Mouse (Mus musculus): ENCODE results near the gene Tmem59l.
A peak's percentile ranks its signal among the peaks of the same experiment; 100 is the strongest.
"Not testable (repeated sequence)": the region's sequence is repeated elsewhere in the genome, so short reads cannot be mapped to it uniquely, and the experiment has no call there.

Gene Tmem59l

DNA sequence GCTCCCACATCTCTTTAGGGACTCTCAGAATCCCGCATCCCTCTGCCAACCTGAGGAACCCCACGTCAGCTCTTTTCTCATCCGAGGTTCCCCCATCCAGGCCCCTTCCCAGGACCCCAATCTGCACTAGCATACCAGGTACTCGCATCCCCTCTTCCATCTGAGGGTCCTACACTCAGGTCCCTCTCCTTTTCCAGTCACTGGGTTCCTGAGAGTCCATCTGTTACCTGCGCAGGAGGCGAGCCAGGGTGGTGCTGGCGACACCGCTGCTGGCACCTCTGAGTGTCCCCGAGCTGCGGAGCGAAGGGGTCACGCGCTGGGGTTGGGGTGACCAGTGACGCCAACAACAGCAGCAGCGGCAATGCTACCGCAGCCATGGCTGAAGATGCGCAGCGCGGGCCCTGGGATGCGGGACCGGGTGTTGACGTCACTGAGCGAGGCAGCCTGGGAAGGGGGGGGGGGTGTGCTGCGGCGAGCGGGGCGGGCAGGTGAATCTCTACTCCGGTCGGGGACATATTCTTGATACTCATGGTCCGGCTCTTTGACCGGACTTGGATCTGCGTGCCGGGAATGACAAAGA, at the start of gene Tmem59l:
Gene Tmem59l (minus strand): TSS at position 418 of the 580 bp plus-strand sequence.
- DNase-seq: no peak

DNA sequence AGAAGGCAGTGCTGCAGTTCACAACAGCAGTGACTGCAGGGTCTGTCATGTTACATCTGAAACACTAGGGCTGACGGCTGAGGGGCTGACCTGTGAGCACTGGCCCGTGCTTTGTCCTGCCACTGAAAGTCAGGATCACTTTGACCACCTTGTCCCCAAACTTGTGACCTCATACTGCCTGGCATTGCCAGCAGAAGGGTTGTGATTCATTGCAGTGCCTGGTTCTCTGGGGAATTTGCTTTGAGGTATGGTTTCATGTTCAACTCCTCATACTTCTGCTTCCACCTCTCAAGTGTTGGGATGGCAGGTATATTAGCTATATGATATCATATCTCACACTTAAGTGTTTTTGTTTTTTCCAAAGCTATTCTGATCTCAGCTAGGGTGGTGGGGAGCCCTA, 48.5 kb upstream of the Tmem59l start:
- no peak for DNase-seq

DNA sequence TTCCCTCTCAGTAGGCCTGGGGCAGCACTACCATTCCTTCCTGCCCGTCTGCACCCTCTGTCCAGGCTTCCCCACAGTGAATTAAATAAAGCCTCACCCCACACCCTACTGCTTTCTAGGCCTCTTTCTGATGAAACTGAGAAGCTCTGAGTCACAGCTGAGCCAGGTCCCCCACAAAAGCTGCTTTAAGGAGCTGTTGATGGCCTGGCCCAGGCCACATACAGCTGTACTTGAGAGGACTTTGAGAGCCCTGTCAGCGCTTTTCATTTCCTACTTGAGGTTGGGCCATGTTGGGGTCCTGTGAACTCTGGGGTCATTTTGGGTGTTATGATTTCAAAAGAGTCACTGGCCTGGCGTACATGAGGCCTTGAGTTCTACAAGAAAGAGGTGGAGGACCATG, 48.1 kb upstream of the Tmem59l start:
- DNase-seq: no peak

DNA sequence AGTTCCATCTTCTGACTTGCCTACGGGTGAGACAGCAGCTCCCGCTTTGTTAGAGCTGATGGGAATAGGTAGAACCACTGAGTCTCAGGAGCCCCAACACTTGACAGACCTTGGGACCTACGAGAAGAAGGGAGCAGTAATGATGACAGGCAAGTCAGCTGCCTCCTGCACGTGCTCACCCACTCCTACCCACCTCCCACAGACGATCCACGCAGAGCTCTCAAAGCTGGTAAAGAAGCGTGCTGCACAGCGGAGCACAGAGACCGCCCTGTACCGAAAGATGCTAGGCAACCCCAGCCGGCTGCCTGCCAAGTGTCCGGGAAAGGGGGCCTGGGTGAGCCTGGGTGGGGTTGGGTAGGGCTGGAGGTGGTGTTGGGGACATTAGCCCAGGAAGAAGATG, 47.1 kb upstream of the Tmem59l start:
- DNase-seq: no peak

DNA sequence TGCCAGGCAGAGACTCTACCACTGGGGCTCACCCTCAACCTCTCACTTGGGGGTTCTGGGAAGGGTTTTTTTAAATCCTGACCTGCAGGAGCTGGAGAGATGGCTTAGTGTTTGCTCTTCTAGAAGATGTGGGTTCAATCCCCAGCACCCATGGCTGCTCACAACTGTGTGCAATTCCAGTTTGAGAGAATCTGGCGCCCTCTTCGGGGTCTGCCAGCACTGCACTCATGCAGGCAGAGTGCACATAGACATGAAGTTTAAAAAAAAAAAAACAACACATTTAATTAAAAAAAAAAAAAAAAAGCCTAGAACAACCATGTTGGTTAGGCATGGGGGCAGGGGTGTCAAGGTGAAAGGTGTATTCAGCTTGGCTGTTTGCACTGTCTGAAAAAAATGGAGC, 43.2 kb upstream of the Tmem59l start:
- DNase-seq: no peak

DNA sequence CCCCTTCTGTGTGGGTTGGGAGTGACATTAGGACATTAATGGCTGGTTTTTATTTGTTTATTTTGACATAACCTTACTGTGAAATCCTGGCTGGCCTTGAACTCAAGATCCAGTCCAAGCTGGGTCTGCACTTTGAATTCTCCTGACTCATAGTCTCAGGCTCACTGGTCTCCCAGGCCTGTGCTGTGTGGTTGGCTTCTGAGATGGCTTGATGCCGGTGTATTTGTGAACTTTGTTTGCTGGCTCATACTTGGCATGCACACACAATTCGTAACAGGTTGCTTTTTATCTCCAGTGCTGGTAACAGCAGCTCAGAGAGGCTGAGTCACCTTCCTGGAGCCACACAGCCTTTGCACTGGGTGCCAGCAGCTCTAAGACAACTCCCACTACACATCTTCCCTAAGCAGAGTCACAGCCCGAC, 42.6 kb upstream of the Tmem59l start:
- no peak for DNase-seq

DNA sequence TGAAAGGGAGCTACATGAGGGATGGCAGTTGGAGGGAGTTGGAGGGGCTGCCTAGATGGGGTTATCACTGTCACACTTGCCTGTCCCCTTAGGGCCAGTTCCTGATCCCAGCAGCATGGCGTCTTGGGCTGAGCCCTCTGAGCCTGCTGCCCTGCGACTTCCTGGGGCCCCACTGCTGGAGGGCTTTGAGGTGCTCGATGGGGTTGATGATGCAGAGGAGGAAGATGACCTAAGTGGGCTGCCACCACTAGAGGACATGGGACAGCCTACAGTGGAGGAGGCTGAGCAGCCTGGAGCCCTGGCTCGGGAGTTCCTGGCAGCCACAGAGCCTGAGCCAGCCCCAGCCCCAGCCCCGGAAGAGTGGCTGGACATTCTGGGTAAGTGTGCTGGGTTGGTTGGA, 42.1 kb upstream of the Tmem59l start:
- DNase-seq: no peak

DNA sequence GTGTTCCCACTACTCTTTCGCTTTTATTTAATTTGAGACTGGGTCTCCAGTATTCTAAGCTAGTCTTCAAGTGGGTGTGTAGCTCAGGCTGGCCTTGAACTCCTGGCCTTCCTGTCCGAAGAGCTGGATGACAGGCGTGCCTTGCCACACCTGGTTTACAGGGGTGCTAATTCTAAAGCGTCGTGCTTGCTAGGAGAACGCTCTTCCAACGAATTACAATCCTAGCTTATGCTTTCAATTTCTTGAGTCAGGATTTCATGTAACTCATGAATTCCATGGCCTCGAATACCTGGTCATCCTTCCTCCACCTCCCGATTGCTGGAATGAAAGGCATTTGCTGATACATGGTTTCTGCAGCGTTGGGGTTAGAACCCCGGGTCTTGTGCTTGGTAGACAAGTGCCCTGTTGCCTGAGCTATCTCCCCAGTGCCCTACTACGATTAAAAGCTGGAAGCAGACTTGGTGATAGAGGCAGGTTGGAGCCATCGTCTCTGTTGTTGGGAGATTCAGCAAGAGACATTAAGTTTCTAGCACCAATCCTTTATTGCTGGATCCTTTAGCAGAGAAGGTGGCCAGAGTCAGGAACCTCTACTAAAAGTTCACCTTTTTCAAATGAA, 41.1 kb upstream of the Tmem59l start:
- DNase-seq: no peak

DNA sequence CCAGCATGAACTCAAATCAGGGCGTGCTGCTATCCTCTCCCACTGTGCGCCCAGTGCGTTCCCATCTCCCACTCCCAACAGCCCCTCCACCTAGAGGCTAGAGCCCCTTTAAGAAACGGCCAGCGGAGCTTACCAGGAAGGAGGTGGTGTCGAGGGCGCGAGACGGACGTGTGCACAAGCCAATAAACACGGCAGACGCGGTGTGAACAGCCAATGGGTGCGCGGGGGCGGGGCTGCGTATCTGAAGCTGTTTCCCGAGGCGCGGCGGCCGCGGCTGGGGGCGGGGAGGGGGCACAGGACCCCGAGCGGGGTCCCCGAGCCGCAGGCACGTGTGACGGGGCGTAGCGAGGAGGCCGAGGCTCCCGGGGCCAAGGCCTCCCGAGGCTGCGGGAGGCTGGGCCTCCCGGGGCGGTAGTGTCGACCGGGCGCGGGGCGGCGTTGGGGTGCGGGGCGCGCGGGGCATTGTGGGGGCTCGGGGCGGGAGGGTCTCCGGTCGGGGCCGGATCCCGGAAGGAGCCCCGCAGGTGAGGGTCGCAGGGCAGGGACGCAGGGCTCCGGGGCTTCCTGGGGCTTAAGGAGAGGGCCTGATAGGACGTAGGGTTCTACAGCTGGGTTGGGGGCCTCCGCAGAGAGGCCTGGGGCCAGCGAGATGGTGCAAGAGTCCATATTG, 40.5 kb upstream of the Tmem59l start, which contains the start of the genes Fkbp8 and Kxd1:
Gene Fkbp8 (plus strand): TSS at position 213 of the 670 bp plus-strand sequence.
Gene Kxd1 (minus strand): TSS at position 445 of the 670 bp plus-strand sequence.
- DNase-seq: peak; percentile 97 to 99

DNA sequence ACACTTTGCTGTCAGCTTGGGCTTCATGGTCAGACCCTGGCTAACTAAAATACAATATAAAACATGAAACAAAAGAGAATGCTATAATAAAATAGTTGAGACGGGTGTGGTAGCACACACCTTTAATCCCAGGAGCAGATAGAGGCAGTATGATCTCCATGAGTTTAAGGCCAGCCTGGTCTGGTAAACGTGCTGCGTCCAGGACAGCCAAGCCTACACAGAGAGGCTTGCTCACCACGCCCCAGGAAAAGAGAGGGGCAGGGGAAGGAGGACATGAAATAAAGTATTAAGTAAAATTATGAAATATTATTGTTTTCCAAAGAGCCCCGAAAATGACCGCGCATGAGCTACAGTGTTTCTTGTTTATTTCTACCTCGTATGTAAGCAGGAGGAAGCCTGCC, 40.0 kb upstream of the Tmem59l start:
- DNase-seq: no peak

DNA sequence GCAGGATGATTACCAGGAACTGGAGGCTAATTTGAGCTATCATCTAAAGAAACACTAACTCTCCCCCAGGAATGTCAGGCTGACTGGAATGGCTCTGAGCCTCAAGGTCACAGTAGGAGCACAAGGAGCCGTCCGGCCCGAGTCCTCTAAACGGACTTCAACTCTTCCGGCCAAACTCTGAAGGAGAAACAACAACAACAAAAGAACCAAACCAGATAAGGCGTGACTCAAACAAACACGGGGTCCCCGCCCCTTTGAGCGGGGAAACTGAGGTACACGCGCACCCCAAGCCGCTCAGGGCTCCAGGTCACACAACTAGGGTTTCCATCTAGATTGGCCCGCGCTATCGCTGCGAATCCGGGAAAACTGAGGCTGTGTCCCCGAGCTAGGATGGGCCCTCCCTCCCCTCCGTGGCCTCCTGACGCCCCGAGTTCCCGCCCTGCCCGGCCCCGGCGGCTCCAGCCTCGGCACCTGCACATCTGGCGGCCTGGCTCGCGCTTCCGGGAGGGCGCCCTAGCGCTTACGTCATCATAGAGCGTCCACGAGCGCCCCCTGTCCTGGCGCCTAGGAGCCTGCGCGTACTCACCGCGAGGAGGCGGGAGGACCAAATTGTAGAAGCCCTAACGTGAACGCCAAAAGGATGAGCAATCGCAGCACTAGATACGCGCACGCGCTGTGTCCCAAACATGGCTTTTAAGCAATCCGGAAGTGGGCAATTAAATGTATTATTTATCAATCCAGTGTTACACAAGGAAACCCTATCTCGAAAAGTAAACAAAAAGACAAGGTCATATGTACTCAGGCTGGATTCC, 35.6 kb upstream of the Tmem59l start:
- DNase-seq: peak; percentile 97

DNA sequence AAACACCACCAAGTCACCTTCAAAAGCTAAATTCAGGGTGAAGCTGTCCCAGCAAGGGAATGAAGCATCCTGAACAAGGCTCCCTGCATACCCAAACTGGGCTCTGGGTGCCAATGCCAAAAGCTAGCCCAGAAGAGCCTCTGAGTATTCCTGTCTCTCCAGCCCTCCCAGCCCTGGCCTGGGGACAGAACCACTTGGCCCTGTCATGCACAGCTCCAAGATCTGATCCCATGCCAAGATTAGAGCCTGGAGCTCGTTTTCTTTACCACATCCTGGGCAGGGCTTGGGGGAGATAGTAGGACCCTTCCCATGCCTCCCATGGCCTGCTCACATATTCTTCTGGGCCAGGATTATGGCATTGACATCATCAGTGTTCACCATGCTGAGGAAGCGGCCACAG, 32.4 kb upstream of the Tmem59l start:
- no peak for DNase-seq

DNA sequence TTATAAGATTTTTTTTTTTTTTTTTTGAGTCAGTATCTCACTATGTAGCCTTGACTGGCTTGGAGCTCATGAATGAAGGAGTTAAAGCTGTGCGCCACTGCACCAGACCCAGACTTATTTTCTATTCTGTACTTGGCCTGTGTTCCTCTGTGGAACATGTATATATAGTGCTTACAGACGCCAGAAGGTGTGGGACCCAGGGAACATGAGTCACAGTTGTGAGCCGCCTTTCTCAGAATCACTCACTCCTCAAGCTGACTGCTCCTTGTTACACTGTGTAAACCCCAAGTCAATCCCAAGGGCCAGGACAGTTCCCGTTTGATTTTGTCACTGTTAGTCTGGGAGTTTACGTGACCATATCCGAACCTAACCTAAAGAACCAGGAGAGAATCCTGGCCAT, 31.9 kb upstream of the Tmem59l start:
- DNase-seq: no peak

DNA sequence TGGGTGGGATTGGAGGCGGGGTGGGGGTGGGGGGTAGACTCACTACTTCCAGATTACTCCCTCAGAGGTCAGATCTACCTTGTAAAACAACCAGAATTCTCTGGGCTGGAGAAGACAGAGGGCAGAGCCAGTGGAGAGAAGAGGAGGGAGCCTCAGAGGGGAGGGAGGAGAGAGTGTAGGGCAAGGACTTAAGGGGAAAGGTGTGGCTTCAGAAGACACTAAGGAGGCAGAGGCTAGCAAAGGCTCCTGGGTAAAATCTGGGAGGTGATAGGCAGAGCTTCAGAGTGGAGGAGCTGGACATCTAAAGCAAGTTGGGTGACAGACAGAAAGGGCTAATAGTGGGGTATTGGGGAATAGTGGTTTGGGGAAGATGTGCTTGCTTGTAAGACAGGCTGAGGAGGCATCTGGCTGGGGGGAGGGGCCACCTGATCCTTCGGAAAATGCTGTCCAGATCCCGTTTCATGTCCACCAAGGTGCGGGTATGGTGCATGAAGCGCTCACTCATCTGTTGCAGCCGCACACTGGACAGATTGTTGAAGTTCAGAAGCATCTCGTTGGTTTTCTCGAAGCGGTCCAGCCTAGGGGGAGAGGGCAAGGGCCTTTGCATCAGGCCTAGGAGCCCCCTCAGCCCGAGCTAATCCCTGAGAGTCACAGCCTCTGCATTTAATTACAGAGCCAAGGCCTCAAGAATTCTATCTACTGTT, 30.9 kb upstream of the Tmem59l start:
- DNase-seq: no peak

DNA sequence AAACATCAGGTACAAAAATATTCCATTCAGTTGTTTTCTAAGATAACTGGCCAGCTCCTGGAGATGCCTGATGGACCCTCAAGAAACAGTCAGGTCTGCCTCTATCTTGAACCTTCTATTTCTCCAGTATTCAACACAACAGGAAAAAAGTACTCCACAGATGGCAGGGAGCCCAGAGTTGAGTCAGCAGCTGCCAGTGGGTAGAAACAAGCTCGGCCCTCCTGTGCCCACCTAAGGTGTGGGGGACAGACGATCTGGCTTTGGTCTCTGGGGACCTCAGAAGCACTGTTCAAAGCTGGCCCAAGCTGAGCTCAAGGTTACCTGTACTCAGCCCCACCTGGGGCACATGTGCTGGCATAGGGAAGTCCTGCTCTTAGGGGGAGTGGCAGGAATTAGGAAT, 26.3 kb upstream of the Tmem59l start:
- no peak for DNase-seq

DNA sequence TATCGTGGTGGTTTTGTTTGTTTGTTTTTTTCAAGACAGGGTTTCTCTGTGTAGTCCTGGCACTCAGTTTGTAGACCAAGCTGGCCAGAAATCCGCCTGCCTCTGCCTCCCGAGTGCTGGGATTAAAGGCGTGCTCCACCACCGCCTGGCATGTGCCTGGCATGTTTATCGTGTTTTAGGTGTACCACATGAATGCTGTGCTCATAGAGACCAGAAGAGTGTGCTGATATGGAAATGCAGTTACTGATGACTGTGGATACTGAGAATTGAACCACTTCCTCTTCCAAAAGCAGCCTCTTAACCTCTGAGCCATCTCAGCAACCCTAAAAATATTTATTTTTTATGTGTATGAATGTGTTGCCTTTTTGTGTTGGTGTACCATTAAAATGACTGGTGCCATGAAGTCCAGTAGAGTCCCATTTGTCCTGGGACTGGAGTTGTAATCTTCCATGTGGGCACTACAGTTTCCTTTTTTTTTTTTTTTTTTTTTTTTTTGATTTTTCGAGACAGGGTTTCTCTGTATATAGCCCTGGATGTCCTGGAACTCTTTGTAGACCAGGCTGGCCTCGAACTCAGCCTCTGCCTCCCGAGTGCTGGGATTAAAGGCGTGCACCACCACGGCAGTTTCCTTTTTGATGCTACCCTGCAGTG, 25.2 kb upstream of the Tmem59l start:
- no peak for DNase-seq

DNA sequence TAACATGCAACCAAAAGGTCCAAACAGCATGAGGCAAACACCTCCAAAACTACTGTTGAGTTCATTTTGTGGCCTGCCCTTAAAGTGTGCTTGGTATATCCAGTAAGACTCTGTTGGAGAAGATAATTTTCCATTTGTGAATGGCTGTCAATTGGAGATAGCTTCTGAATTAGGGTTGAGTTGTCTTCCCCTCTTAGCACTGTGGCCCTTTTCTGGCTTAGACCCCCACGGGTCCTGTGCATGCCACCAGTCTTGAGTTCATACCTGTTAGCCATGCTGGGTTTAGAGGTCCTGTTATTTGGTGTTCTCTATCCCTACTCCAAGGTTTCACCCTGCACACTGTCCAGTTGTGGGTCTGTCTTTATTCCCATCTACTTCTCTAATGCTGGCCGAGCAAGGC, 24.6 kb upstream of the Tmem59l start:
- no peak for DNase-seq

DNA sequence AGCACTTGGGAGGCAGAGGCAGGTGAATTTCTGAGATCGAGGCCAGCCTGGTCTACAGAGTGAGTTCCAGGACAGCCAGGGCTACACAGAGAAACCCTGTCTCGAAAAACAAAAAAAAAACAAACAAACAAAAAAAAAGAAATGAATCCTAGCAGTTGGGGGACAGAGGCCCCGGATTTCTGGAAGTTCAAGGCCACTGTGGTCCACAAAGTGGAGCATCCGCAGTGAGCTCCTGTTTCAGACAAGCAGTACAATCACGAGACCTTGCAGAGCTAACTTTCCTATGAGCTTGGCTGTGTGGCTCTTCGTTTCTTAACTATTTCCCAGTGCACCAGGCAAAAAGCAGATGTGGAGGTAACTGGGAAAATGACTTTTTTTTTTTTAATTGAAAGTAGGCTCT, 24.0 kb upstream of the Tmem59l start:
- DNase-seq: not testable (repeated sequence)

DNA sequence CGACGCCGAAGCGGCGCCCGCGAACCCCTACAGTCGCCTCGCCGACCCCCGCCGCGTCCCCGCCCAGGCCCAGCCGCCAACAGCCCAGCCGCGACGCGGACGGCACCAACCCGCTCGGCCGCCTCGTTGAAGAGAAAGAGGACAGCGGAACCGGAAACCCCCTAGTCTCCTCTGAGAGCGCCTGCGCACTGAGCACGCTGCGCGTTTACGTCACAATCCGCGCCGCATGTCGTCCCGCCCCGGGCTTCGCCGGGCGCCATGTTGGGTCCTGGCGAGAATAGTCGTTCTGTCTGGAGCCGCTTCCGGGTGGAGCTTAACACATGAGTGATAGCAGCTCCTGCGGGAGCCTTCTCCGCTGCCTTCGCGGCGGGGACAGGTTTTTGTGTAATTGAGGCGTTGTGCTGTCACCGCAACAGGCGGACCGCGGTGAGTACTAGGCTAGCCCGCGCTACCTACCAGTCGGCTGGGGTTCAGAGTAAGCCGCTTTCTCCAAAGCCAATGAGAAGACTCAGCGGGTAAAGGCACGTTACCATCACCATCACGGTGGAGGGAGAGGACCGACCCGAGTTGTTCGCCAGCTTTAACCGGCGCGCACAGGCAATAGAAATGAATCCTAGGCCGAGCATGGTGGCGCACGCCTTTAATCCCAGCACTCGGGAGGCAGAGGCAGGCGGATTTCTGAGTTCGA, 23.2 kb upstream of the Tmem59l start, which contains the start of gene Uba52:
Gene Uba52 (minus strand): TSS at position 574 of the 688 bp plus-strand sequence.
- peak; percentile 96 to 97 for DNase-seq

DNA sequence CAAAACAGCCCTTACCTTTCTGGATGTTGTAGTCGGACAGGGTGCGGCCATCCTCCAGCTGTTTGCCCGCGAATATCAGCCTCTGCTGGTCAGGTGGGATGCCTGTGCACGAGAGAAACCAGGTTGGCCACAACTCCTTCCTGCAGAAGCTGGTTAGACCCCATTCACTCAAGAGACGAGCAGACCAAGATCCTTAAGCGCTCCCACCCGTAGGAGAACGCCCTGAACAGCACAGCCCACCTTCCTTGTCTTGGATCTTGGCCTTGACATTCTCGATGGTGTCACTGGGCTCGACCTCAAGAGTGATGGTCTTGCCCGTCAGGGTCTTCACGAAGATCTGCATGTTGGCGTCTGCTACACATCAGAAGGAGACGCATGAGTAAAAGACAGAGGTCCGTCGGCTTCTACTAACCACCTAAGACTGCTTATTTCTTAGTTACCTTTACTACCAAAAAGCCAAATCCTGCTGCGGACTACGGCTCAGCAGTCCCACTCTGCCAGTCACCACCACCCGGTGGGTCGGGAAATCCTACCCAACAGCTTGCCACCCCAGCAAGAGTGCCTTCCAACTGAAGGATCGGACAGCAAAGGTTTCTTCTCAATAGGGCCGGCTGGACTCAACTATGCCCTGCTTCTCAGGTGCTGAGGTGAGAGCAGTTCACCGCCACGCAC, 22.3 kb upstream of the Tmem59l start:
- no peak for DNase-seq

DNA sequence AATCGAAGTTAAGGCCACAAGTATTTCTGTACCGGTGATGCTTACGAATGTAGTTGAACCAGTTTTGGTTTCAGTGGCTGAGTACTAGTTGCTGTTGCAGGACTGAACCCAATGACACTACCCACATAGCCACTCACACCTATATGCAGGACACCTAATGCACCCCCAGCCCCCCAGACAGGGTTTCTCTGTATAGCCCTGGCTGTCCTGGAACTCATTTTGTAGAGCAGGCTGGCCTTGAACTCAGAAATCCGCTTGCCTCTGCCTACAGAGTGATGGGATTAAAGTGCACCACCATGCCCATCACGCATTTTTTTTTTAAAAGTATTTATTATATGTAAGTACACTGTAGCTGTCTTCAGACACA, 19.9 kb upstream of the Tmem59l start:
- DNase-seq: no peak

Data from kidney, adult 8-10 months (tissue).